Mouse (Mus musculus) hindbrain, embryonic 12.5 days (tissue): ENCODE measurements around the gene Cdh23. TPM values are rescaled to one million over a fixed set of nuclear protein-coding genes. Genes with fewer than 3 reads are reported as not detected.

Experiments used
- ATAC-seq: fragments of 200-750 bp; cut with Nextera tagmentation; 2 replicates; pipeline ENCODE4 v1.8.0; 2017; ENCODE audit warnings: moderate TSS enrichment; ENCODE audit not compliant: low FRiP score
- H3K27ac ChIP-seq: fragments of 300-500 bp; sonication (generic); 2 replicates; pipeline ENCODE4 v1.5.1; 2016; ENCODE audit warnings: mild to moderate bottlenecking
- H3K27me3 ChIP-seq: fragments of 300-500 bp; sonication (generic); 2 replicates; pipeline ENCODE4 v1.6.1; 2016; ENCODE audit warnings: mild to moderate bottlenecking
- H3K36me3 ChIP-seq: fragments of 300-500 bp; sonication (generic); 2 replicates; pipeline ENCODE4 v1.6.1; 2016; ENCODE audit warnings: mild to moderate bottlenecking
- H3K4me1 ChIP-seq: fragments of 300-500 bp; sonication (generic); 2 replicates; pipeline ENCODE4 v1.6.1; 2016
- H3K4me2 ChIP-seq: fragments of 300-500 bp; sonication (generic); replicated peaks from 2 replicates; pipeline ENCODE4 v1.6.1; 2016; ENCODE audit warnings: mild to moderate bottlenecking
- H3K4me3 ChIP-seq: fragments of 300-500 bp; sonication (generic); 2 replicates; pipeline ENCODE4 v1.5.1; 2016; ENCODE audit warnings: mild to moderate bottlenecking
- H3K9ac ChIP-seq: fragments of 300-500 bp; sonication (generic); 2 replicates; pipeline ENCODE4 v1.6.1; 2016; ENCODE audit warnings: mild to moderate bottlenecking, moderate library complexity
- H3K9me3 ChIP-seq: fragments of 300-500 bp; sonication (generic); replicated peaks from 2 replicates; pipeline ENCODE4 v1.6.1; 2016; ENCODE audit warnings: mild to moderate bottlenecking
- WGBS: fragments of 180-500 bp; shearing (Covaris S2); methylation state at CpG from one replicate; pipeline ENCODE4 v1.1.7; 2016; 5-methylcytosine and 5-hydroxymethylcytosine counted together
- polyA plus RNA-seq: library from polyadenylated mRNA; unstranded; fragments of >200 nt; fragmentation: Nextera tagmentation; extraction: Ambion mirVana; gene quantifications from 2 replicates; pipeline ENCODE4 v1.2.1, GENCODE M21; 2016

Cdh23 gene
- polyA plus RNA-seq, 1 experiment from 2014 or later, result 0.19 TPM

DNA sequence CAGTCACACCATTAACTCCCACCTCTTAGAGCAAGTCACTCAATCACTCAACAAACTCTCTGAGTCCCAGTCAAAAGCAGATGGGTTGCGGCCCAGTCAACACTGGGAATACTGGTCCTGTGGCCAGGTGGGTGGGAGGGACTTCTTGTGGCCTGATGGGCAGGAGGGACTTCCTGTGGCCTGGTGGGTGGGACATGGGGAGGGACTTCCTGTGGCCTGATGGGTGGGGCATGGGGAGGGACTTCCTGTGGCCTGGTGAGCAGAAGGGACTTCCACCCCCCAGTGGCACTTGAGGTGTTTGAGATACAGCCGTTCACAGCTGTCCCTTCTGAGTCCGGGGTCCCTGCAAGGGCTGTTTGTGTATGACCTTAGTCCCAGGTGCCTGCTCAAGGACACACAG, 27.7 kb downstream of the Cdh23 start:
- no peaks in the 10 kb centered on the region for H3K4me1 ChIP-seq
- WGBS, result 84% methylated on average over 3 of the region's 3 CpGs
- no peak overlapping the region for H3K4me3 ChIP-seq

DNA sequence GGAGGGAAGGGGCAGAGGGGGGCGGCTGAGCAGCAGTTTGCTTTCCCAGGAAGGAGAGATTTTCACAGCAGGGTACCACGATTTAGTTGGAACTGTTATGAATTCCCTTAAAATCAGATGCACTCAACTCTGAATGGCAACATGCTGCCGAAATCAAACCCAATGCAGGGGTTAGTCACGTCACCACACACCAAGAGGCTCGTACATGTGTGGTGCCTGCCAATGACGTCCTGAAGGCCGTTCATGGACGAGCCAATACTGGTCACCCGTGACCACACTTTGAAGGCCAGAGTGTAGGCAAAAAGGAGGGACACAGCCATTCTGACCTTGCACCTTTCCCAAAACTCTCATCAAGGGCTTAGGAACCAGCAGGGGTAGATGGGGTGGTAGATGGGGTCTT, 35.3 kb downstream of the Cdh23 start:
- ATAC-seq, result no peak
- Histone ChIP-seq H3K4me1 (no peaks in the 10 kb centered on the region), H3K27me3 (no peaks in the 10 kb centered on the region), H3K4me3 (no peak overlapping the region), H3K27ac (no peak overlapping the region), H3K36me3 (no peaks in the 10 kb centered on the region), H3K9me3 (no peaks in the 10 kb centered on the region), H3K9ac (no peak overlapping the region), H3K4me2 (no peak overlapping the region)
- 73% methylated on average over 9 of the region's 9 CpGs for WGBS

More for the DNA sequence above, 27.7 kb downstream of the Cdh23 start:
- no peak for ATAC-seq
- H3K9me3 ChIP-seq, result no peaks in the 10 kb centered on the region
- H3K9ac ChIP-seq, result no peak overlapping the region
- H3K27ac ChIP-seq, result no peak overlapping the region
- H3K27me3 ChIP-seq, result no peaks in the 10 kb centered on the region
- H3K36me3 ChIP-seq, result no peaks in the 10 kb centered on the region
- H3K4me2 ChIP-seq, result no peak overlapping the region

DNA sequence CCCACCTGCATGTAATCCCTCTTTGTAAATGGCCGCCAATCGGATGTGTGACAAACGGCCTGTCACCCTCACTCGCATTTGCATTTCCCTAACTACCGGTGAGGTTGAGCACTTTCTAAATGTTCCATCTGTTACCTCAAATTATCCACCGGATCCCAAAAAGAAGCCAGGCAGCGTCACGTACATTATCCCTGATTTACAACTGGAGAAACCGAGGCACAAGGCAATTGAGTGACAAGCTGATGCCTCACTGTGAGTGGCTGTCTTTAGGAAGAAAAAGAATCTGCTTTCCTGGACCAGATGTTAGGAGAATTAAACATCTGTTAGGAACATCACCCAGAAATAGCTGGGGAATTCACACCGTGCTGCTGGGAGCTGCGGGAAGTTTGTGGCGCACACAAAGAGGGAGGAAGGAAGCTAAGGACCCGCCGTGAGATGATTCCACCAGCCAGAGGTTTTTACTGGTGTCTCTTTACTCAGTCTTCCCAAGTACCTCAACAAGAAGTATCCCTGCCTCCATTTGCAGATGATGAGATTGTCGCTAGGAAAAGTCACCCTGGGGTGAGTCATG, 36.8 kb downstream of the Cdh23 start:
- no peaks in the 10 kb centered on the region for H3K9me3 ChIP-seq
- no peak overlapping the region for H3K4me2 ChIP-seq
- H3K4me3 ChIP-seq, result no peak overlapping the region
- H3K9ac ChIP-seq, result no peak overlapping the region
- no peaks in the 10 kb centered on the region for H3K36me3 ChIP-seq
- 60% methylated on average over 15 of the region's 15 CpGs for WGBS
- H3K4me1 ChIP-seq, result 0 out of 2 replicates have a peak, but pooled peaks cover 3% of the 10 kb centered on the region
- ATAC-seq, result no peak
- H3K27me3 ChIP-seq, result no peaks in the 10 kb centered on the region
- no peak overlapping the region for H3K27ac ChIP-seq

DNA sequence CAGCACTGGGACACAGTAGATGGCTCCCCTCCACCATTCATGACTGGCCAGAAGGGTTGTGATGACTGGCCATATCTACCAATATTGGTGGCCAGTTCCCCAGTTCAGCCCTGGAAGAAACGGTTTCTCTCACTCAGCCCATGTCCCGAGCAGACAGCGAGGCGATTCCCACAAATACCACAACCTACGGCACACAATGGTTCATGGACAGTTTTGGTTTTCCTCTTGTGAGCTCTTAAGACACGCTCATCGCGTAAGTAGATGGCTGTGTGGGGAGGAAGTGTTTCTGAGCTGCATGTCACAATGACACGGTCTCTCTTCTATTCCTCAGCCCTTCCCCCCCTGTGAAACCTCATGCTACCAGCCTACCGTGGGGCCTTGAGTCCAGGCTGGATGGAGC, 38.1 kb downstream of the Cdh23 start:
- Histone ChIP-seq H3K4me2 (no peak overlapping the region), H3K36me3 (no peaks in the 10 kb centered on the region), H3K4me1 (0 out of 2 replicates have a peak, but pooled peaks cover 3% of the 10 kb centered on the region), H3K27ac (no peak overlapping the region), H3K27me3 (no peaks in the 10 kb centered on the region), H3K9me3 (0 out of 2 replicates have a peak, but pooled peaks cover 1% of the 10 kb centered on the region), H3K4me3 (no peak overlapping the region), H3K9ac (no peak overlapping the region)
- WGBS, result 89% methylated on average over 10 of the region's 10 CpGs
- no peak for ATAC-seq

DNA sequence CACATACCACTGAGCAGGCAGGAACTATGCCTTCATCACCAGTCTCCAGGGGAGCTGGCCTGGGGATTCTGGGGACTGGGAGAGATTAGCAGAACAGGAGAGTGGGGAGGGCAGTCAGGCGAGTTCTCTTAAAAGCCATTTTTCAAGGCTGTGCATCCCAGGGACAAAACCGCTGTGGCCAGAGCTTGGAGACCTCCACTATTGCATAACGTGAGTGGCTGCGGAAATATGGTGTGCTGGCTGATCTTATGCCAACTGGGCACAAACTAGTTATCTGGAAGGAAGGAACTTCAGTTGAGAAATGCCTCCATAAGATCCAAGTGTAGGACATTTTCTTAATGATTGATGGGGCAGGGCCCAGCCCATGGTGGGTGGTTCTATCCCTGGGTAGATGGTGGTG, 42.6 kb downstream of the Cdh23 start:
- Histone ChIP-seq H3K4me3 (no peak overlapping the region), H3K9ac (no peak overlapping the region), H3K27me3 (no peaks in the 10 kb centered on the region), H3K9me3 (0 out of 2 replicates have a peak, but pooled peaks cover 4% of the 10 kb centered on the region), H3K27ac (no peak overlapping the region), H3K4me1 (0 out of 2 replicates have a peak, but pooled peaks cover 3% of the 10 kb centered on the region), H3K36me3 (no peaks in the 10 kb centered on the region), H3K4me2 (no peak overlapping the region)
- WGBS, result 91% methylated on average over 4 of the region's 4 CpGs
- no peak for ATAC-seq

DNA sequence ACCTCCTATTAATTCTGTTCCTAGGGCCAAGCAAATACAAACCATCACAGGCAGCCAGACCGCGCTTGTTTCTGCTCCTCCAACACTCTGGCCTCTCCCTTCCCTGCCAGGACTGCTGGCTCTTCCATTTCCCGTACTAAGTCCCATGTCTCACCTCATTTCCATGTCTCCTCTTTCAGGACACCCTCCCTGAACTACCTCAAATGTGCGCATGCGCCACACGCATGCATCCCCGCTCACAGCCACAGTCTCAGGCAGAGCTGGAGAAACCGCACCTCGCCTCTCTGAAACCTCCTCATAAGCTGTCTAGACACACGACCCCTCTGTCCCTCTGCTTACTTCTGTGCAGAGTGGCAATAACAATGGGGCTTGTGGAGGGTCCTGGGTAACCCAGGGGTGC, 43.2 kb downstream of the Cdh23 start:
- 88% methylated on average over 10 of the region's 10 CpGs for WGBS

DNA sequence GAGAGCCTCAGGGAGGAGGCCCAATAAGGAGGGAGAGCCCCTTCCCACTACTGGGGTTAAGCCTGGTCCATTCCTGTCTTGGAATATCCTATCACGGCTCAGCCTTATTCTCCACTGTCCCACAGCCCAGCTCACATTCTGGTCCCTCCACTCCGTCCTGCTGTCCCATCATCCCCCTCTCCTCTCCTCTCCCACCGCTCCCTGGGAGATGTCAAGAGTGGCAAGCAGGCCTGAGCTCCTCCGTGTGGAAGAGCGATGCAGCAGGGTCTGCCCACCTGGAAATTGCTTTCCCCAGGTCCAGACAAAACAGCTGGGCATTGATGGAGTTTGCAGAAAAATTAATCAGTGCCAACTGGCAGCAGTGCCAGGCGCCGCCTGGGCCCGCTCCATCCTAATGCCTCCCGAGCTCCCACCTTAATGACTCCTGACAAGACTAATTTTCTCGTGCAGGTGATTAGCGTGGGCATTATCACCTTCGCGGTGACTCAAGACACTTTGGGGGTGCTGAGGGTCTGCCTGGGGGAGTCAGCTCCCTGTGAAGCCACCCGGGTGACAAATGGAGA, 52.1 kb downstream of the Cdh23 start:
- H3K4me3 ChIP-seq, result no peak overlapping the region
- no peak for ATAC-seq
- no peaks in the 10 kb centered on the region for H3K9me3 ChIP-seq
- no peak overlapping the region for H3K4me2 ChIP-seq
- H3K4me1 ChIP-seq, result peaks cover 14% of the 10 kb centered on the region
- H3K36me3 ChIP-seq, result no peaks in the 10 kb centered on the region
- no peak overlapping the region for H3K27ac ChIP-seq
- no peak overlapping the region for H3K9ac ChIP-seq
- whole genome bisulfite sequencing, result 73% methylated on average over 14 of the region's 14 CpGs
- H3K27me3 ChIP-seq, result no peaks in the 10 kb centered on the region; the same call in 1 of the 2 replicates

More for the DNA sequence above, 43.2 kb downstream of the Cdh23 start:
- Histone ChIP-seq H3K4me2 (no peak overlapping the region), H3K4me1 (0 out of 2 replicates have a peak, but pooled peaks cover 3% of the 10 kb centered on the region), H3K27ac (no peak overlapping the region), H3K9me3 (0 out of 2 replicates have a peak, but pooled peaks cover 4% of the 10 kb centered on the region), H3K9ac (no peak overlapping the region), H3K27me3 (no peaks in the 10 kb centered on the region), H3K4me3 (no peak overlapping the region), H3K36me3 (no peaks in the 10 kb centered on the region)
- no peak for ATAC-seq

DNA sequence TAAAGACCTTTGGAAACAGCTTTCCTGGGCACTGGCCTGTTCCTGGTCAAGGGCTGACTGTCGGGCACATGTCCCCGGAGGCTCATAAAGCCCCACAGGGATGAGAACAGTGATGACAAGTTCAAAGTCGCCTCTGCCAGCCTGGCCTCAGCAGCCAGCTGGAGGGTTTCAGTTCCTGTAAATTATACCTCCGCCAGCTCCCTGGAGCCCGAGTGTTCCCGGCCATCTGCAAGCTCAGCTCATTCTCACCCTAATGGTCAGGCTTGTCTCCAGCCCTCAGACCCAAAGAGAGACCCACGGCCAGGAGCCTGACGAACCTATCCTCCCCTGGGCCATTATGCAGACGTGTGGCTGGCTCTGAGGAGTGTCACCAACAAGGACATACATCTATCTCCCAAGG, 57.0 kb downstream of the Cdh23 start:
- Histone ChIP-seq H3K27me3 (no peaks in the 10 kb centered on the region; the same call in 1 of the 2 replicates), H3K27ac (no peak overlapping the region), H3K36me3 (no peaks in the 10 kb centered on the region), H3K9ac (no peak overlapping the region), H3K4me3 (no peak overlapping the region), H3K9me3 (no peaks in the 10 kb centered on the region), H3K4me1 (peaks cover 20% of the 10 kb centered on the region), H3K4me2 (no peak overlapping the region)
- ATAC-seq, result no peak
- 68% methylated on average over 9 of the region's 9 CpGs for WGBS

DNA sequence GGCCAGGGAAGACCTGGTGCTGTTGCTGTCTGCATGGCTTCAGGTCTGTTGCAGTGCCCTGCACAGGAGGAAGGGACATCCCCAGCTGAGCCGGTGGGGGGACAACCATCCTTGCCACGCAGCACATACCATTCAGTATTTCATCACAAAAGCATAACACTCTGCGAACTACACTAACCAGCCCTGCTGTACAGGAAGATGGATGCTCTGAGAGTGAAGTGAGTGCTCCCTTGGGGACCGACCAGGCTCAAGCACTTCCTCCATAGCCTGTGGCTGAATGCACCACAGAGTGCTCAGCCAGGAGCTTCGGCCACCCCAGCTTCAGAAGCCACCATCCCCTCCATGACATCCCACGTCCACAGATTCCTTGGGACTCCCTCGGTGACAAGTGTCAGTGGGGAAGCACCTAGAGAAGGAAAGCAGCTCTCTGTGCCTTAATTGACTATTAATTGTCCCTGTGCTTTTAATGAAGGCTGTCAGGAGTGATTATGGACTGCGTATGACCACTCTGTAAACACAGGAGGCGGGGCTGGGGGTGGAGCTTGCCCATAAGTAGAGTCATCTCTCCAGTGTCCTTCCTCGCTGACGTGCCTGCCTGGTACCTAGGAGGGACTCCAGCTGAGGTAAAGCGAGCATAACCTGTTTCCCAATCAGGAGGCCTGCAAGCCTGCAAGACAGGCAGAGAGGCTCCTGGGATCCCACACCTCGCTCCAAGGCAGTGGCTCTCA, 60.6 kb downstream of the Cdh23 start:
- Histone ChIP-seq H3K27me3 (peaks cover 3% of the 10 kb centered on the region; the same call in 1 of the 2 replicates), H3K4me3 (no peak overlapping the region), H3K4me1 (peaks cover 9% of the 10 kb centered on the region), H3K36me3 (no peaks in the 10 kb centered on the region), H3K27ac (no peak overlapping the region), H3K9me3 (no peaks in the 10 kb centered on the region), H3K9ac (no peak overlapping the region), H3K4me2 (no peak overlapping the region)
- WGBS, result 30% methylated on average over 13 of the region's 13 CpGs
- ATAC-seq, result peak; percentile 65

DNA sequence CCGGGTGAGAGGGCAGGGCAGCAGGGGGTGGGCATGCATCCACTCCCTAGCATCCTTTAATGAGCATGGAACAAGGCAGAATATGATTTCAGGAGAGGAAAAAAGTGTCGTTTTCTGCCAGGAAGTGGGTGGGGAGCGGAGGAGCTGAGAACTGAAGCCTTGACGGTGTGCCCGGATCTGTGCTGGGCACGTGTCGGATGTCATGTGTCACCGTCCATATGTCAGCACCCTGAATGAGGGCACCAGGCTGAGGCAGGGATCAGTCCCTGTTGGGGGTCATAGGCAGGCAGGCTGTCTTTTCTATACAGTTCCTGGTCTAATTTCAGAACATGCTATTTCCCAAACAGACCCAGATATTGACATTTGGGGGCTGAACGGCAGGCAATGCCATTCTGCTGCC, 61.9 kb downstream of the Cdh23 start:
- Histone ChIP-seq H3K27ac (no peak overlapping the region), H3K4me1 (peaks cover 9% of the 10 kb centered on the region; the same call in 1 of the 2 replicates), H3K4me3 (no peak overlapping the region), H3K36me3 (no peaks in the 10 kb centered on the region), H3K27me3 (peaks cover 3% of the 10 kb centered on the region; the same call in 1 of the 2 replicates), H3K4me2 (no peak overlapping the region), H3K9me3 (peaks cover 13% of the 10 kb centered on the region), H3K9ac (no peak overlapping the region)
- WGBS, result 70% methylated on average over 9 of the region's 9 CpGs
- ATAC-seq, result no peak

DNA sequence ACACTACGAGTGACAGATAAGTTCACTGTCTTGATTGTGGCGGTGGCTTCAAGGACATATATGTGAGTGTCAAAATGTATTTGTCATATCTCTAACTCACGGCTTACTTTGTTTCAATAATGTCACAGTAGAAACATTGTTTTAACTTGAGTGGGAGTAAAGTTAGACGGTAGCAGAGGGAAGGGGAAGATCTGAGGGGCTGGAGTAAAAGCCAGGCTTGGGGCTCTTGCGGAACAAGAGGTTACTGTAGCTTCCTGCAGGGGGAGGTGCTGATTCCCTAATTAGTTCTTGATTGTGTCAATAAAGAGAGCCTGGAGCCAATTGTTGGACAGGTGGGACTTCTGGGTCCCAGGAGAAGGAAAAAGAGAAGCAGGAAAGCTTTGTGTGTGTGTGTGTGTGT, 70.2 kb downstream of the Cdh23 start:
- 77% methylated on average over 5 of the region's 5 CpGs for WGBS
- no peak for ATAC-seq
- Histone ChIP-seq H3K36me3 (no peaks in the 10 kb centered on the region), H3K9me3 (peaks cover 21% of the 10 kb centered on the region), H3K27me3 (no peaks in the 10 kb centered on the region), H3K27ac (no peak overlapping the region), H3K9ac (no peak overlapping the region), H3K4me3 (no peak overlapping the region), H3K4me2 (no peak overlapping the region), H3K4me1 (peaks cover 21% of the 10 kb centered on the region)

DNA sequence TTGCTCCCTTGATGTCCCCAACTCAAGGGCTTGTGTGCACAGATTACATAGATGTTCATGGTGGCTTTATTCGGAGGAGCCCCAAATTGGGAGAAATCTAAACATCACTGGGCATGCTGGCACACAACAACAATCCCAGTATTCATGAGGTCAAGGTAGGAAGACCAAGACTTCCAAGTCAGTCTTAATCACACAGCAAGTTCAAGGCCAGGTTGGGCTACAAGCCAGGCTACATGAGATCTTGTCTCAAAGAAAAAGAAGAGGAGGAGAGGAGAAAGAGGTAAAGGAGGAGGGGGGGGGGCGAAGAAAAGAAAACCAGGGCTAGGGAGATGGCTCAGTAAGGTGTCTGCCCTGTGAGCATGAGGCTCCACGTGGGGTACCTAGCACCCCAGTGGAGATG, 70.8 kb downstream of the Cdh23 start:
- H3K9me3 ChIP-seq, result peaks cover 20% of the 10 kb centered on the region
- H3K36me3 ChIP-seq, result no peaks in the 10 kb centered on the region
- no peak overlapping the region for H3K4me2 ChIP-seq
- no peak overlapping the region for H3K4me3 ChIP-seq
- H3K27me3 ChIP-seq, result no peaks in the 10 kb centered on the region
- no peak for ATAC-seq
- 77% methylated on average over 3 of the region's 3 CpGs for WGBS
- no peak overlapping the region for H3K9ac ChIP-seq
- H3K27ac ChIP-seq, result no peak overlapping the region
- peaks cover 21% of the 10 kb centered on the region for H3K4me1 ChIP-seq
